Mouse (Mus musculus): ENCODE measurements around the gene Csf2rb.
A peak's percentile ranks its signal among the peaks of the same experiment; 100 is the strongest.
"Not testable (repeated sequence)": the region's sequence is repeated elsewhere in the genome, so short reads cannot be mapped to it uniquely, and the experiment has no call there.

The Csf2rb gene

GRCm38 (mm10) chr15:78327753-78328341, 2.3 kb downstream of the Csf2rb start:
- not testable (repeated sequence) for DNase-seq (ENCODE audit: low read depth)

- DNase-seq (ENCODE audit: low read depth): no peak
Observed at GRCm38 (mm10) chr15:78328520-78329097, 3.1 kb downstream of the Csf2rb start.

GRCm38 (mm10) chr15:78329972-78330371, 4.4 kb downstream of the Csf2rb start:
- DNase-seq (ENCODE audit: low read depth): not testable (repeated sequence)

- DNase-seq (ENCODE audit: low read depth): no peak
Observed at GRCm38 (mm10) chr15:78330706-78331105, 5.2 kb downstream of the Csf2rb start.

- no peak for DNase-seq (ENCODE audit: low read depth)
Observed at GRCm38 (mm10) chr15:78331523-78332340, 6.2 kb downstream of the Csf2rb start.

- DNase-seq (ENCODE audit: low read depth): no peak
Observed at GRCm38 (mm10) chr15:78332981-78333380, 7.4 kb downstream of the Csf2rb start.

- DNase-seq (ENCODE audit: low read depth): no peak
Observed at GRCm38 (mm10) chr15:78334380-78334779, 8.8 kb downstream of the Csf2rb start.

- peak; percentile 24 for DNase-seq (ENCODE audit: low read depth)
Observed at GRCm38 (mm10) chr15:78339627-78340423, 14.3 kb downstream of the Csf2rb start.

- DNase-seq (ENCODE audit: low read depth): not testable (repeated sequence)
Observed at GRCm38 (mm10) chr15:78340919-78341318, 15.4 kb downstream of the Csf2rb start.

GRCm38 (mm10) chr15:78343683-78344082, 18.1 kb downstream of the Csf2rb start:
- DNase-seq (ENCODE audit: low read depth): no peak

- no peak for DNase-seq (ENCODE audit: low read depth)
Observed at GRCm38 (mm10) chr15:78344567-78344966, 19.0 kb downstream of the Csf2rb start.

- DNase-seq (ENCODE audit: low read depth): no peak
Observed at GRCm38 (mm10) chr15:78351586-78352165, 26.1 kb downstream of the Csf2rb start.

GRCm38 (mm10) chr15:78354958-78355357, 29.4 kb downstream of the Csf2rb start:
- peak; percentile 54 for DNase-seq (ENCODE audit: low read depth)

- DNase-seq (ENCODE audit: low read depth): no peak
Observed at GRCm38 (mm10) chr15:78355548-78355947, 30.0 kb downstream of the Csf2rb start.

- DNase-seq (ENCODE audit: low read depth): no peak
Observed at GRCm38 (mm10) chr15:78365916-78366315, 40.4 kb downstream of the Csf2rb start.

- no peak for DNase-seq (ENCODE audit: low read depth)
Observed at GRCm38 (mm10) chr15:78366875-78367274, 41.3 kb downstream of the Csf2rb start.

GRCm38 (mm10) chr15:78367811-78368210, 42.3 kb downstream of the Csf2rb start:
- no peak for DNase-seq (ENCODE audit: low read depth)

GRCm38 (mm10) chr15:78368926-78369346, 43.4 kb downstream of the Csf2rb start:
- peak; percentile 63 for DNase-seq (ENCODE audit: low read depth)

- DNase-seq (ENCODE audit: low read depth): no peak
Observed at GRCm38 (mm10) chr15:78369641-78370040, 44.1 kb downstream of the Csf2rb start.

GRCm38 (mm10) chr15:78372796-78373195, 47.2 kb downstream of the Csf2rb start:
- no peak for DNase-seq (ENCODE audit: low read depth)

GRCm38 (mm10) chr15:78374204-78374603, 48.7 kb downstream of the Csf2rb start:
- no peak for DNase-seq (ENCODE audit: low read depth)

GRCm38 (mm10) chr15:78377859-78378258, 52.3 kb downstream of the Csf2rb start:
- DNase-seq (ENCODE audit: low read depth): no peak

All from naive thymus-derived CD4-positive, alpha-beta T cell, adult 2 months (primary cell).